Mouse (Mus musculus) cerebellum, adult 2 months (tissue): ENCODE results near the gene 6430628N08Rik.

Experiments
- CTCF ChIP-seq: fragments of 200-500 bp; IDR thresholded peaks from 2 replicates; pipeline ENCODE4 v1.5.1; 2011; ENCODE audit warnings: low read depth, mild to moderate bottlenecking, control low read depth, low read length, moderate library complexity, borderline replicate concordance; ENCODE audit not compliant: insufficient read depth
- POLR2A ChIP-seq: fragments of 200-500 bp; IDR thresholded peaks from 2 replicates; pipeline ENCODE4 v1.6.1; 2011; ENCODE audit warnings: low read length, control low read depth, borderline replicate concordance; ENCODE audit not compliant: insufficient read depth

DNA sequence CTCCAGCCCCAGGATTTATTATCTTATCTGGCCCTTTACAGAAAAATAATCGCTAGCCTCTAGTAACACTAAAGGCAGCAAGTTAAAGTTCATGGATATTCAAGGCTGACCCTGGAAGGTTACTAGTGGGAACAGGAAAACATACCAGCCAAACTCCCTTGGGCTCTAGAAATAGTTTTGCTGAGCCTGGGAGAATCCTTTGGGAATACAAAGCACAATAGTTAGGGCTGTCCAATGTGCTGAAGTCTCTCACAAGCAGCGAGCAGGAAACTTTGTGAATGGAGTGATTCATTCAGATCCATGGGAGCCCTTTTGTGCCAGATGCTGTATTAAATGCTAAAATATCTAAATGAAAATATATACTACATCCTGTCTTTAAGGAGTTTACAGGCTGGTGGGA lies 43.8 kb upstream of the 6430628N08Rik start:
- TF ChIP-seq CTCF (no peak), POLR2A (no peak)
